Mouse (Mus musculus) gastrocnemius, adult 2 months (tissue): ENCODE measurements around the gene Cdc37. TPM values are rescaled to one million over a fixed set of nuclear protein-coding genes. Genes with fewer than 3 reads are reported as not detected.

Experiments used
- DNase-seq: peaks from one replicate; pipeline ENCODE4 v3.0.0; 2022
- H3K27ac ChIP-seq: fragments of 200-600 bp; 2 replicates; pipeline ENCODE4 v1.8.1; 2022; ENCODE audit warnings: mild to moderate bottlenecking
- H3K4me3 ChIP-seq: fragments of 200-600 bp; 2 replicates; pipeline ENCODE4 v1.8.1; 2022; ENCODE audit warnings: mild to moderate bottlenecking, moderate library complexity
- CTCF ChIP-seq: fragments of 200-600 bp; IDR thresholded peaks from 2 replicates; pipeline ENCODE4 v1.8.1; 2022; ENCODE audit warnings: antibody characterized with exemption, mild to moderate bottlenecking, moderate library complexity
- intact Hi-C: fragments of 180-260 bp; cut with DNase I; formaldehyde crosslinking; loops from one replicate; pipeline ENCODE4 v1.15.1; 2025
- total RNA-seq, 2 experiments: library from RNA; stranded (reverse); gene quantifications; 2 replicates each; pipeline ENCODE4 v1.2.3; 2021

Cdc37 gene
- total RNA-seq, 2 experiments from 2014 or later = 116 to 139 TPM

DNA sequence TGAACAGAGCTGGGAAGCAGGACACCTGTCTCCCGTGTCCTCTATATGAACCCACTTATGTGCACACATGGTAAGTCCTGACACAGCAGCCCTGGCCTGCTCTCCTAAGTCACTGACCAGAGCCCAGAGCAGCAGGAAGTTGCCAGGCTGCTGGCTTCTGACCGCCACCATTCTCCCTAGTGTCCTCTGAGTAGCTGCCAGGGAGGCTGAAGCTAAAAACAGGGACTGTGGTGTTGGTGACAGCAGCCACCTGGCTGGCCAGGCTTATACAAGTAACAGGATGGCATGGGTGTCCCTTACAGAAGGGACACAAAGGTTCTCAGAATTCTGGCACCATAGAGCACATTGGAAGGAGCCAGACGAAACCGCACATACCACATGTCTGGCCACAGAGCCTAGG is 4.4 kb downstream of the Cdc37 start:
- TF ChIP-seq CTCF = no peak
- peak overlapping the region; percentile 87 for H3K27ac ChIP-seq
- DNase-seq = peak; percentile 80
- intact Hi-C loops = loop anchor here (5.0 kb wide), 1 partner anchor 53 kb away; the partner anchor contains the start of genes Gm38431 and Raver1
- H3K4me3 ChIP-seq = peak overlapping the region; percentile 29

DNA sequence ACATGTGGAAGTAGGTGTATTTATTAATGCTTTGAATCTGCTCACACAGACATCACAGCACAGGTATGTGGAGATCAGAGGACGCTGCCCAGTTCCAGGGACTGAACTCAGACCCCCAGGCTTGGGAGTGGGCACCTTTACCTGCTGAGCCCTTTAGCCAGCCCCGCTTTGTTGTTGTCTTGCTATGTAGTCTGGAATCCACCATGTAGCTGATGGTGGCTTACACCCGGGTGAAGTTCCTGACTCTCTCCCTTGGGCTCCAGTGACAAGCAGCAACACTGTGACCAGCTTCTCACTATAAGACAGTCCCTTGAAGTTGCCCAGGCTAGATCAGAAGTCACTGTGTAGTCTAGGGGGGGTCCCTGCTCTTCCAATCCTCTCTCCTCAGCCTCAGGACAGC is 5.4 kb downstream of the Cdc37 start:
- peak overlapping the region; percentile 87 for H3K27ac ChIP-seq
- TF ChIP-seq CTCF = no peak
- DNase-seq = no peak
- intact Hi-C loops = no loop called here
- no peak overlapping the region for H3K4me3 ChIP-seq

DNA sequence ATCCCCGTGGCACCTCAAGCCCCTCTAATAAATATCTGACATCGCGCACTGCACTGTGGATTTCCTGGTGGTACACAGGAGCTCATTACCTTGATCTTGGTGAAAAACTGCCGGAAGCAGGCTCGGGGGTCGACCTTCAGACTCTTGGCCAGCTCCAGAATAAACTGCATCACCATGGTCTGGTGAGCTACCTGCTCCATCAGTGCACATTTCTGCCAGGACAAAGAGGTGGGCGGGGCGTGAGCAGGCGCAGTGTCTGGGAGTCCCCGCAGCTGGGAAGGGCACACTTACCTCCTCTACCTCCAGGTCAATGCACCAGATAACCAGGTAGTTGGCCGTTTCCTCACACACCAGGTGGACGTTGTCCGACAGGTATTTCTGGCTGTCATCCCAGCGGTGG is 7.9 kb downstream of the Cdc37 start:
- peak; percentile 10 for DNase-seq
- intact Hi-C loops = no loop called here

DNA sequence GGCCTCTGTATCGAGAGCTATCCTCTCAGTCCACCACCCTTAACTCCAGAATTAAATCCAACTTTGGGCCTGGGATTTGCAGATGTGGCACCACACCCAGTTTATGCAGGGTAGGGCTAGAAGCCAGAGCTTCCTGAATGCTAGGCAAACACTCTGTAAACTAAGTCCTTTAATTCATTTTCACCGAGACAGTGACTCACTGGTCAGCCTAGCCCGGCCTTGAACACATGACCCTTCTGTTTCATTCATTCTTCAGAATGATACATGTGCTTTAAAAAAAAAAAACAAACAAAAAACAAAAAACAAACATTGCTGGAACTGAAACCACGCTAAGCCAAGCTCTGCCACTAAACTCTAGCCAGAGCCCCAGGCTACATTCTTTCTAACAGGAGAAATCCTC is 11.4 kb downstream of the Cdc37 start:
- Histone ChIP-seq H3K27ac (no peak overlapping the region), H3K4me3 (no peak overlapping the region)
- no peak for TF ChIP-seq CTCF
- intact Hi-C loops = no loop called here
- DNase-seq = no peak

More for the DNA sequence above, 7.9 kb downstream of the Cdc37 start:
- H3K4me3 ChIP-seq = no peak overlapping the region
- no peak overlapping the region for H3K27ac ChIP-seq
- no peak for TF ChIP-seq CTCF

DNA sequence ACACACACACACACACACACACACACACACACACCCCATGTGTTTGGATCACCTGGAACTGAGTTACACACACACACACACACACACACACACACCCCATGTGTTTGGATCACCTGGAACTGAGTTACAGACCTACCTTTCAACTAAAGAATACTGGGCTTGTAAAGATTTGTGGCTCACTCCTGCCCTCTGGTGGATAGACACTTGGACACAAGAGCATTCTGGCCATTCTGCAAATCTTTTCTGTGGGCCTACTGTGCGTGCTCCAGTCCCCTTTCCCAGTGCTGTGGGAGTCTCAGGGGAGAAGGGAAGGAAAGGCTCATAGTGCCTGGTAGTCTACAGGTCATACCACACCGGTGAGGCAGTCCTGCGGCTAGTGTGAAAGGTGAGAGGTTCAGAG is 12.6 kb downstream of the Cdc37 start:
- DNase-seq = peak; percentile 66
- no peak overlapping the region for H3K27ac ChIP-seq
- peak; percentile 74 for TF ChIP-seq CTCF
- H3K4me3 ChIP-seq = no peak overlapping the region
- intact Hi-C loops = loop anchor here (1.0 kb wide), 1 partner anchor 236 kb away; no protein-coding TSS in a partner anchor

DNA sequence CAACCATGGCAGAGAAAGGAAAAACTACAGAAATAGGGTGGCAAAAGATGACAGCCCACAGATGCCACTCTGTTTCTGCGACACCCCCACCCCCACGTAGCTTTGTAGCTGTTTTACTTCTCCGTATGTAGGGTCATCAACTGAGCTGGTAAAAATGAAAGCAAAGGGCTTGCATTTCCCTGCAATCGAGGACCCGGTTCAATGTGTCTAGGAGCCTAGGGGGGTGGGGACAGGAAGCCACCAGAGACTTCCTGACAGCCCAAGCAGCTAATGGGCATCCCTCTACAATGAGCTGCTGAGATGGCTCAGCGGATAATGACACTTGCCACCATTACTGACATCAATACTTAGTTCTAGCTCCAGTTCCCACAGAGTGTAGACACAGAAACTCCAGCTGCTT is 13.4 kb downstream of the Cdc37 start:
- intact Hi-C loops = no loop called here
- DNase-seq = no peak
- H3K27ac ChIP-seq = peak overlapping the region; percentile 84
- TF ChIP-seq CTCF = no peak
- H3K4me3 ChIP-seq = no peak overlapping the region

DNA sequence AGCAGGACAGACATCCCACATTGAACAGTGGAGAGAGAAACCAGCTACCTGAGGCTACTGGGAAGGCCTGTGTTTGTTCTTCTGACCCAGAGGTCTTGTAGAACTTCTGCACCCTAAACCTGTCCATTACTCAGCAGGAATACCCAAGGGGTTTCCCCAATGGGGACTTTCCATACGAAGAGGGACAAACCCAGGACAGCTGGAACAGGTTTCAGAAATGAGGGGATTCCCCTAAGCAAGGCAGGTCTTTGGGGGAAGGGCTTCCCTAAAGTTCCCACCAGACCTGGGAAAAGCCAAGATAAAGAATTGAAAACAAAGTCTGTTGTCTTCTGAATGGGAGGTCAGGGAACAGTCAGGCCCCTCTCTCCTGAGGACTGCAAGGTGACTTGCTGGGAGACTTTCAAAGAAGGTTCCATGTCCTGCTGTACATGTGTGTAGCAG is 13.8 kb downstream of the Cdc37 start:
- no peak for TF ChIP-seq CTCF
- intact Hi-C loops = no loop called here
- no peak for DNase-seq
- Histone ChIP-seq H3K4me3 (no peak overlapping the region), H3K27ac (peak overlapping the region; percentile 84)

DNA sequence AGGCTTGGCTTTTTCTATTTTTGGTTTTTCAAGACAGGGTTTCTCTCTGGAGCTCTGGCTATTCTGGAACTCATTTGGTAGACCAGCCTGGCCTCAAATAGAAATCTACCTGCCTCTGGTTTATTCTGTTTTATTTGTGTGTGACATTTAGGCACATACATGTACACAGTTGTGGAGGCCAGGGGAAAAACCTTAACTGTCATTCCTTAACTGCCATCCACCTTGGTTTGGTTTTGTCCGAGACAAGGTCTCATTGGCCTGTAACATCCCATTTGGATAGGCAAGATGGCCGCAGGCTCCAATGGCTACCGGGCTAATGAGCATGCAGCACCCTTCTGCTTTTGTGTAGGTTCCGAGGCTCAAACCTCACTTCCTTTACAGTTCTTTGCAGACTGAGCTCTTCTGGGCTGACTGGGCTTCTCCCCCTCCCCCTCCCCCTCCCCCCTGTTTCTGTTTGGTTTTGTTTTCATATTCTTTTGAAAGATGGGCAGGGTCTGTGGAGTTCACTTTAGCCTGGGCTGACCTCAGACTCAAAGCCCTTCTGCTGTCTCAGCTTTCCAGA is 14.4 kb downstream of the Cdc37 start:
- intact Hi-C loops = no loop called here
- H3K27ac ChIP-seq = peak overlapping the region; percentile 84

DNA sequence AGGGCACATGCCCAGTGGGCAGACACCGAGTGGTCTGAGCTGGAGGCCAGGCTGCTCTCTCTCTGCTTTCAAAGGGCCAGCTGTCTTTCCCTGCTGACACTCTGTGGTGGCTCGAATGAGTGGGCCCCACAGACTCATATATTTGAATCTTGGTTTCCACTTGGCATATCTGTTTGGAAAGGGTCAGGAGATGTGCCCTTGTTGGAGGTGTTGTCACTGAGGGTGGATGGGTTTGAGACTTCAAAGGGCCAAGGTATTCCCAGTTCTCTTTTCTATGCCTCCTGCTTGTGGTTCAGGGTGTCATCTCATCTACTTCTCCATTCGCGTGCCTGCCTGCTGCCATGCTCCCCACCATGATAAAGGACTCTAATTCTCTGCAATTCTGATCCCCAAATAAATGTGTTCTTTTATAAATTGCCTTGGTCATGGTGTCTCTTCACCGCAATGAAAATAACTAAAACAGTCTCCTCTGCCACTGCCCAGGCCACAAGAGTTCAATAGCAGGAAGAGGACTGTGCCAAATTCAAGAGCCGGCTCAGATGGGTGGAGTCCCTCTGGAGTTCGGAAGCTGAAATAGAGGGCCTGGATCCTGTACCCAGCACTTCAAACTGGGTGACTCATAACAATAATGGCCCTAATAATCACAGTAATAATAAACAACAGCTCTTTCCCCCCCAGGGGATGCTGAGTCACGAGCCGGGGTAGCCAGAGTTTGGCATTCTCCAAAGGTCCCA is 15.0 kb downstream of the Cdc37 start:
- Histone ChIP-seq H3K4me3 (no peak overlapping the region), H3K27ac (peak overlapping the region; percentile 84)
- TF ChIP-seq CTCF = 0 out of 2 replicates have a peak, but pooled peaks have one; percentile 0
- intact Hi-C loops = loop anchor here (5.0 kb wide), 2 partner anchors 42 to 102 kb away; partner anchors contain the start of genes Gm38431, Icam5 and Raver1
- DNase-seq = peak; percentile 74

More for the DNA sequence above, 14.4 kb downstream of the Cdc37 start:
- H3K4me3 ChIP-seq = no peak overlapping the region
- TF ChIP-seq CTCF = no peak
- DNase-seq = peak; percentile 11

DNA sequence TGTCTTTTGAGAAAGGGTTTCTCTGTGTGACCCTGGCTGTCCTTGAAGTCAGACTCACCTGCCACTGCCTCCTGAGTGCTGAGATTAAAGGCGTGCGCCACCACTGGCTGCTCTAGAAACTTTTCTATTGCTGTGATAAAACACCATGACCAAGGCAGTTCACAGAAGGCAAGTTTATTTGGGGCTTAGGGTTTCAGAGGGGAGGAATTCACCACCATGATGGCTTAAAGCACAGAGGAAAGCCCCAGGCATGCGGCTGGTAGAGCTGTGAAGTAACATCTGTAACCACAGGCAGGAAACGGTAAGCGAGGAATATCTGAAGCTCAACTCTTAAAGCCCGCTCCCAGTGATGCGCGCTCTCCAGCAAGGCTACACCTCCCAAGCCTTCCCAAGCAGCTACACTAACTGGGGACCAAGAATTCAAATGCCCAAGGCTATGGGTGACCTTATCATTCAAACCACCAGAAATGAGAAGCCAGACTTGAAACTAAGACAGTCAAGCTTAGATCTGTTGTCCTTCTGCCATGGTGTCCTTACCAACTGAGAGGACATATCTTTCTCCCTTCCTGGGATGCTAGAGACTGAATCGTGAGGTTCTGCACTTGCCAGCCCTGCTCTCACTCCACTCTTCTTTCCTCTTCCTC is 16.6 kb downstream of the Cdc37 start:
- DNase-seq = peak; percentile 9
- Histone ChIP-seq H3K27ac (no peak overlapping the region), H3K4me3 (no peak overlapping the region)
- no peak for TF ChIP-seq CTCF
- intact Hi-C loops = loop anchor here (5.0 kb wide), 2 partner anchors 41 to 101 kb away; partner anchors contain the start of genes Gm38431, Icam5 and Raver1

DNA sequence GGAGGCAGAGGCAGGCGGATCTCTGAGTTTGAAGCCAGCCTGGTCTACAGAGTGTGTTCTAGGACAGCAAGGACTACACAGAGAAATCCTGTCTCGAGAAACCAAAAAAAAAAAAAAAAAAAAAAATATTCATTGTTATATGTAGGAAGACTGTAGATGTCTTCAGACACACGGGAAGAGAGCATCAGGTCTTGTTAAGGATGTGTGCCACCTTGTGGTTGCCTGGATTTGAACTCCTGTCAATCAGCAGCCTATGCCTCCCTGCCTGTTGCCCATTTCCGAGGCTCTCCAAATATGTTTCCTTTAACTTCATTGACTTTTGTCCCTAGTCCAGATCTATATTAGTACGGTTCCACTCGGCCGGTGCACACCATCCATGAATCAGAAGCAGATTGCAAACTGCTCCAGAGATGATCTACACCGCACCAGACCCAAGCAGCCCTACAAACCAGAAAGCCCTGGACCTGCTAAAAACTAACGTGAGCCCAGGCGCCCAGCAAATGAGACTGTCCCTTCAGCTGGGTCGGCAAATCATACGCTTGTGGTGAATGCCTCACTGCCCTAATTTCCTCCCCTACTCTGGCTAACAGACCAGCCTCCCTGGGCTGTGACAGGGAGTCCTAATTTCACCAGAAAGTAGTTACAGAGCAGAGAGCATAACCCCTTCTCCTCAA is 17.5 kb downstream of the Cdc37 start:
- H3K27ac ChIP-seq = no peak overlapping the region
- peak; percentile 28; the same call in 1 of the 2 replicates for TF ChIP-seq CTCF
- DNase-seq = no peak
- intact Hi-C loops = loop anchor here (5.0 kb wide), 2 partner anchors 40 to 100 kb away; partner anchors contain the start of genes Gm38431, Icam5 and Raver1
- no peak overlapping the region for H3K4me3 ChIP-seq
